Mouse (Mus musculus) forebrain, embryonic 11.5 days (tissue): ENCODE measurements around the gene Hipk3. TPM values are rescaled to one million over a fixed set of nuclear protein-coding genes. Genes with fewer than 3 reads are reported as not detected.

Experiments
- ATAC-seq: fragments of 200-750 bp; cut with Nextera tagmentation; replicated peaks from 2 replicates; pipeline ENCODE4 v1.8.0; 2017; ENCODE audit warnings: moderate TSS enrichment; ENCODE audit not compliant: low FRiP score
- DNase-seq: peaks from one replicate; pipeline ENCODE4 v3.0.0-alpha.2; 2017; ENCODE audit warnings: low spot score
- H3K27ac ChIP-seq: fragments of 300-500 bp; sonication (generic); 2 replicates; pipeline ENCODE4 v1.5.1; 2014; ENCODE audit warnings: low read depth, low read length
- H3K27me3 ChIP-seq: fragments of 300-500 bp; sonication (generic); 2 replicates; pipeline ENCODE4 v1.6.1; 2014; ENCODE audit warnings: mild to moderate bottlenecking, low read length, mixed read lengths; ENCODE audit not compliant: control insufficient read depth, insufficient read depth
- H3K36me3 ChIP-seq: fragments of 300-500 bp; sonication (generic); 2 replicates; pipeline ENCODE4 v1.6.1; 2014; ENCODE audit warnings: mild to moderate bottlenecking, low read length, moderate library complexity, mixed read lengths; ENCODE audit not compliant: control insufficient read depth, insufficient read depth
- H3K4me1 ChIP-seq: fragments of 300-500 bp; sonication (generic); replicated peaks from 2 replicates; pipeline ENCODE4 v1.6.1; 2014; ENCODE audit warnings: low read length, mixed read lengths; ENCODE audit not compliant: control insufficient read depth, insufficient read depth
- H3K4me2 ChIP-seq: fragments of 300-500 bp; sonication (generic); 2 replicates; pipeline ENCODE4 v1.6.1; 2014; ENCODE audit warnings: low read depth, mild to moderate bottlenecking, low read length, moderate library complexity, mixed read lengths; ENCODE audit not compliant: severe bottlenecking
- H3K4me3 ChIP-seq: fragments of 300-500 bp; sonication (generic); 2 replicates; pipeline ENCODE4 v1.5.1; 2014; ENCODE audit warnings: low read depth, low read length
- H3K9ac ChIP-seq: fragments of 300-500 bp; sonication (generic); 2 replicates; pipeline ENCODE4 v1.6.1; 2014; ENCODE audit warnings: low read length
- H3K9me3 ChIP-seq: fragments of 300-500 bp; sonication (generic); 2 replicates; pipeline ENCODE4 v1.6.1; 2016; ENCODE audit warnings: low read length, mixed read lengths; ENCODE audit not compliant: control insufficient read depth
- WGBS: fragments of 180-500 bp; shearing (Covaris S2); extraction: QIAGEN DNeasy Blood & Tissue Kit; methylation state at CpG from one replicate; pipeline ENCODE4 v1.1.7; 2014; 5-methylcytosine and 5-hydroxymethylcytosine counted together
- polyA plus RNA-seq: library from polyadenylated mRNA; unstranded; fragments of >200 nt; fragmentation: Nextera tagmentation; extraction: Ambion mirVana; gene quantifications from 2 replicates; pipeline ENCODE4 v1.2.1, GENCODE M21; 2014

Gene Hipk3
- polyA plus RNA-seq, 1 experiment from 2014 or later = 12.0 TPM

DNA sequence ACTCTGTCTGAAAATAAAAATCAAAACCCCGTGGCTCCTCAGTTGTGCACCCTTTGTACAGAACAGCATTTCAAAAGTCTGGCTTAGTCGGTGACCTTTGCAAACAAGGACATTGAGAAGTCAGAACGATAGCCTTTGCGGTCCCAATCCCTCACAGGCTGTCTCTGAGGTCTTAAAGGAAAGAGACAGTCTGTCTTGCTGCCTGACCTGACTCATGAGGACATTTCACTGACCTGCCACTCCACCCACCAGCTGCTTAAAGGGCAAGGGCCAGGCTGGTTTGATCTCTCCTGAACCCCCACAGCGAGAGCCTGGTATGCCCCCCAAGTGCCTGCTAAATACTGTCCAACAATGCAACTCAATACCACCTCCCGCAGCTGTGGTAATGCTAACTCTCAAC is 90.2 kb downstream of the Hipk3 start:
- no peak overlapping the region for H3K4me3 ChIP-seq
- H3K4me1 ChIP-seq = peaks cover 2% of the 10 kb centered on the region; the same call in 1 of the 2 replicates
- no peak overlapping the region for H3K4me2 ChIP-seq
- no peak overlapping the region for H3K27ac ChIP-seq
- ATAC-seq (no peak), DNase-seq (peak; percentile 20)
- 88% methylated on average over 6 of the region's 6 CpGs for WGBS
- H3K27me3 ChIP-seq = peaks cover 5% of the 10 kb centered on the region; the same call in 1 of the 2 replicates
- H3K36me3 ChIP-seq = no peaks in the 10 kb centered on the region
- H3K9ac ChIP-seq = no peak overlapping the region
- H3K9me3 ChIP-seq = no peaks in the 10 kb centered on the region

DNA sequence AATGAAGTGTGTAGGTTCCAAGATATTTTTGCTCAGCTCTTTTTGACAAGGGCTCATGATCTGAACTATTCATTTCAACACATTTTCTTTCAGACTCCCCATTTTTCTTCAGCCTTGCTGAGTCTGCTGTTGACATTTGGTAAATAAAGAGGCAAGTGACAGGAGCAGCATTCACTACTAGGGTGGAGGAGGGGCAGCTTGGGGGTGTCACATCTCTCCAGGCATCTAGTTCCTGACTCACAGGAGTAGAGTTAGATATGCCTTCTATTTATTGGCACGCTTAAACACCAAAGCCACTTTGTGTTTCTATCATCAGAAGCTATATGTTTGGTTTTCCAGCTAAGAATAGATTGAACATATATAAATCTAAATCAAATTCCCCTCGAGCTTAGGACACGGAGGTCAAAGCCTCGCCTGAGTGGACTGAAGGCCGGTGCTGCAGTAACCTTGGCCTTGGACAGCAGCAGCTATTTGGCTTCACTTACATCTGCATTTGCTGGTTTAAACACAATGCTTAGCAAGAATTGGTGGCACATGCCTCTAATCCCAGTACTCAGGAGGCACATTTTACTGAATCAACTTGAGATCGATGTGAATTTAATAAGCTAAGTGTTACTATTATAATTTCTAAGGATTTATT is 95.5 kb downstream of the Hipk3 start:
- no peaks in the 10 kb centered on the region for H3K36me3 ChIP-seq
- H3K27ac ChIP-seq = no peak overlapping the region
- no peaks in the 10 kb centered on the region for H3K27me3 ChIP-seq
- no peak overlapping the region for H3K4me3 ChIP-seq
- H3K4me1 ChIP-seq = no peaks in the 10 kb centered on the region
- no peak overlapping the region for H3K9ac ChIP-seq
- no peaks in the 10 kb centered on the region for H3K9me3 ChIP-seq
- WGBS = 91% methylated on average over 6 of the region's 6 CpGs
- H3K4me2 ChIP-seq = no peak overlapping the region
- ATAC-seq (no peak), DNase-seq (no peak)

DNA sequence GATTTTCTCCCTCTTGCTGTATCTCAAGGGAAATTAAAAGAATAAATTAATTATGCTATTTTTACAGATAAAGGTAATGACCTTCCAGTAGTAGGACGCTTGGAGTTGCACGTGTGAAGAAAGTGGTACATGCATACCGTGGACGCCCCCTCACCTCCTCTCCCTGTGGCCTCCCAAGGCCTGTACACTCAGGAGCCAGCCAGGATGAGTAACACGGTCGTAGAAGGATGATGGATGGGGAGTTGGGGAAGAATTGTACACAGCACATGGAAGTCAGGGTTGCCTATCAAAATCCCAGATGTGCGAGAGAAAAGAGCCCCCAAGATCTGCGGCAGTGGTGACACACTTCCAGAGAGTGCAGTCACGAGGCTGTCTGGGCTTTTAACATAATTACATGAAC is 98.3 kb downstream of the Hipk3 start:
- DNase-seq = no peak
- Histone ChIP-seq H3K9ac (no peak overlapping the region), H3K27ac (no peak overlapping the region), H3K36me3 (no peaks in the 10 kb centered on the region), H3K4me1 (no peaks in the 10 kb centered on the region), H3K27me3 (no peaks in the 10 kb centered on the region), H3K4me3 (no peak overlapping the region), H3K9me3 (no peaks in the 10 kb centered on the region), H3K4me2 (no peak overlapping the region)
- WGBS = 86% methylated on average over 9 of the region's 9 CpGs
- no peak for ATAC-seq

- no peak overlapping the region for H3K4me2 ChIP-seq
- WGBS = 52% methylated on average over 2 of the region's 2 CpGs
- no peak overlapping the region for H3K9ac ChIP-seq
- H3K27me3 ChIP-seq = no peaks in the 10 kb centered on the region
- H3K36me3 ChIP-seq = no peaks in the 10 kb centered on the region
- DNase-seq (no peak), ATAC-seq (no peak)
- no peak overlapping the region for H3K27ac ChIP-seq
- H3K4me1 ChIP-seq = no peaks in the 10 kb centered on the region
- H3K4me3 ChIP-seq = no peak overlapping the region
- no peaks in the 10 kb centered on the region for H3K9me3 ChIP-seq
These were observed 99.5 kb downstream of the Hipk3 start for GRCm38 (mm10) chr2:104394769-104395168.

GRCm38 (mm10) chr2:104392700-104393312 is 101.4 kb downstream of the Hipk3 start:
- H3K27ac ChIP-seq = no peak overlapping the region
- no peak for ATAC-seq
- WGBS = 84% methylated on average over 4 of the region's 4 CpGs
- H3K36me3 ChIP-seq = no peaks in the 10 kb centered on the region
- no peak for DNase-seq
- H3K4me1 ChIP-seq = no peaks in the 10 kb centered on the region
- H3K4me3 ChIP-seq = no peak overlapping the region
- no peaks in the 10 kb centered on the region for H3K27me3 ChIP-seq
- no peaks in the 10 kb centered on the region for H3K9me3 ChIP-seq
- no peak overlapping the region for H3K9ac ChIP-seq
- no peak overlapping the region for H3K4me2 ChIP-seq

GRCm38 (mm10) chr2:104389231-104389630 is 105.0 kb downstream of the Hipk3 start:
- no peak for DNase-seq
- no peaks in the 10 kb centered on the region for H3K36me3 ChIP-seq
- H3K27ac ChIP-seq = no peak overlapping the region
- H3K27me3 ChIP-seq = no peaks in the 10 kb centered on the region
- WGBS = 93% methylated on average over 11 of the region's 11 CpGs
- no peak overlapping the region for H3K4me3 ChIP-seq
- no peak overlapping the region for H3K9ac ChIP-seq
- no peak for ATAC-seq
- no peaks in the 10 kb centered on the region for H3K9me3 ChIP-seq
- H3K4me1 ChIP-seq = no peaks in the 10 kb centered on the region
- H3K4me2 ChIP-seq = no peak overlapping the region

DNA sequence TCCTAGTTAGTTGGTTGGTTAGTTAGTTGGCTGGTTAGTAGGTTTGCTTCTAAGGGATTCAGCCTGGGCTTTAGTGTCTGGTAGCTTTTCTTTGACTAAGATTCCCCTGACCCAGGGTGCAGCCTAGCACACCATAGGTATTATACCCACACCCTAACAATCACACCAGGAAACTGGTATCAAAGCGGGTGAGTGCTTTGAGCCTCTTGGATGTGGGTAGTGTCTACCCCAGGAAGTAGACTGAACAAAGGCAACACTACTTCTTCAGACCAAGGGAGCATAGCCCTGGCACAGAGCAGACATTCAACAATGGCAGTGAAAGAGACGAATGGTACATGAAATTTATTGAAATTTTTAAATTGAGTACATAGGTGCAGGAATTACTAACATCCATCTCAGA is 108.3 kb downstream of the Hipk3 start:
- ATAC-seq = no peak
- H3K9me3 ChIP-seq = no peaks in the 10 kb centered on the region
- WGBS = 84% methylated on average over 2 of the region's 2 CpGs
- H3K4me1 ChIP-seq = no peaks in the 10 kb centered on the region
- no peak for DNase-seq
- H3K27me3 ChIP-seq = no peaks in the 10 kb centered on the region
- no peaks in the 10 kb centered on the region for H3K36me3 ChIP-seq
- no peak overlapping the region for H3K4me2 ChIP-seq
- no peak overlapping the region for H3K4me3 ChIP-seq
- H3K9ac ChIP-seq = no peak overlapping the region
- no peak overlapping the region for H3K27ac ChIP-seq

DNA sequence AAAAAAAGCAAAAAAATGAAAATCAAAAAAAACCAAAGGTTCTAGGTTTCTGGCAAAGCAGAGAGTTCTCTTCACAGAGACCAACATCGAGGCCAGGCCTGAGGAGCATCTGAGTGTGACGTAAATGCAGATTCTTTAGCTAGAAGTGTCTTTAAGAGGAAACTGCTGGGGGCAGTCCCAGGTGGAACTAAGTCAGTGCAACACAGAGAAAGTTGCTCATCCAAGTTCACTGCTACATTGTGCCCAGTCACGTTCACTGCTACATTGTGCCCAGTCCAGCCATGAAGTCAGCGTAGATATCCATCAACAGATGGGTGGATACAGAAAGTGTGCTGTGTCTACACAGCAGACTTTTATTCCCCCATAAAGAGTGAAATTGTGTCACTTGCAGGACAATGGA is 110.7 kb downstream of the Hipk3 start:
- no peaks in the 10 kb centered on the region for H3K27me3 ChIP-seq
- peaks cover 1% of the 10 kb centered on the region; the same call in 1 of the 2 replicates for H3K4me1 ChIP-seq
- H3K4me2 ChIP-seq = no peak overlapping the region
- no peak for DNase-seq
- no peak for ATAC-seq
- no peak overlapping the region for H3K9ac ChIP-seq
- H3K27ac ChIP-seq = no peak overlapping the region
- H3K9me3 ChIP-seq = no peaks in the 10 kb centered on the region
- H3K4me3 ChIP-seq = no peak overlapping the region
- WGBS = 87% methylated on average over 4 of the region's 4 CpGs
- H3K36me3 ChIP-seq = no peaks in the 10 kb centered on the region

- Histone ChIP-seq H3K36me3 (no peaks in the 10 kb centered on the region), H3K9ac (no peak overlapping the region), H3K27ac (no peak overlapping the region), H3K4me3 (no peak overlapping the region), H3K4me2 (no peak overlapping the region), H3K27me3 (no peaks in the 10 kb centered on the region), H3K4me1 (peaks cover 1% of the 10 kb centered on the region; the same call in 1 of the 2 replicates), H3K9me3 (no peaks in the 10 kb centered on the region)
- ATAC-seq (no peak), DNase-seq (no peak)
- WGBS = 90% methylated on average over 6 of the region's 6 CpGs
These were observed 111.4 kb downstream of the Hipk3 start for GRCm38 (mm10) chr2:104382813-104383212.
